Mouse (Mus musculus): ENCODE measurements around the gene Pcyt2. TPM values are rescaled to one million over a fixed set of nuclear protein-coding genes. Genes with fewer than 3 reads are reported as not detected.

The Pcyt2 gene
- polyA plus RNA-seq, 1 experiment = 260 TPM

DNA sequence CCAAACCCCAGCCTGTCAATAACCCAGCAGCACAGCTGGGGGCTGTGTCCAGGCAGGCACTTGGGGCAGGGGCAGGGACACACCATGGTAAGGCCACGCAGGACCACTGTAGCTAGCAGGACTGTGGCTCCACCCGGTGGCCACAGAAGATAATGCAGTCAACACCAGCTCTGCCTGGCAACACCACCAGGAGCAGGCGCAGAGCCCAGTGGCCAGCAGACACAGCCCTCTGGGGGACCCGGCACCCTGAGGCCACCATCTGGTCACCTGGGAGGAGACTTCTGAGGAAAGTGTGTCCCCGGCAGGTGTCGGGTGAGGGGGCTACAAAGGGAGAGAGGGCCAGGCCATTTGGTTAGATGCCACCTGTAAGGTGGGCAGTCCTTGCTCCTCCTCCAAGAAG is 5.0 kb downstream of the Pcyt2 start:
- WGBS = 60% methylated on average over 6 of the region's 6 CpGs

DNA sequence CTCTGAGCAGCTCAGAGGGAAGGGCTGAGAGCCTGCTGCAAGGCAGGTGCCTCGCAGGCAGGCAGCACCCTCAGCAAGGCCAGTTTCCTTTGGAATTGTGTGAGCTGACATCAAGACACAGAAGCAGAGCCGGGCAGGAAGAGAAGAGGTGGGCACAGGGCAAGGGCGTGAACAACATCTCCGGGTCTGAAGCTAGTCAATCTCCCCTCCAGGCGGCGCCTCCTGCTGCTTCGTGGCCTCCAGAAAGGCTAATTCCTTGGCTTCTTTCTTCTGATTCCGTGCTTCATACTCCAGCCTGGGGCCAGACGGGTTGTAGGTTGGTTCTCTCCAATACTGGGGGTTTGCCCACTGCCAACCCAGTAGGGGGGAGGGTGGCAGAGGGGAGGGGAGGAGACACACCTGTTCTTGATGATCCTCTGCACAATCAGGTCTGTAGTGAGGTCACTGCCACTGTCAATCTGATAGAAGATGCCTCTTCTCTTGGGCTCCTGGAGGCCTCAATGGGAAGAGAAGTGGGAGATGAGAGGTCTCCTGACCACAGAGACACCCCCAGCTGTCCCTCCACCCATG is 7.2 kb downstream of the Pcyt2 start:
- no peak overlapping the region for H3K27ac ChIP-seq (ENCODE audit: control insufficient read depth, insufficient read depth, low read length)
- WGBS = 95% methylated on average over 9 of the region's 9 CpGs
- H3K4me3 ChIP-seq (ENCODE audit: control insufficient read depth, insufficient read depth, low read length) = no peak overlapping the region
- TF ChIP-seq POLR2A (IDR thresholded peaks at IDR 0.05; ENCODE audit: control insufficient read depth, extremely low read depth, insufficient read depth, low read length, poor library complexity) = no peak
- TF ChIP-seq CTCF (IDR thresholded peaks at IDR 0.05; ENCODE audit: borderline replicate concordance, control insufficient read depth, extremely low read depth, insufficient read depth, low read length, poor library complexity) = no peak
- no peaks in the 10 kb centered on the region for H3K4me1 ChIP-seq (replicated peaks; ENCODE audit: control insufficient read depth, insufficient read depth, low read length)
- DNase-seq = no peak
- H3K27me3 ChIP-seq (ENCODE audit: control insufficient read depth, insufficient read depth, low read length) = no peaks in the 10 kb centered on the region
- 0 out of 2 replicates have a peak, but pooled peaks cover 4% of the 10 kb centered on the region for H3K36me3 ChIP-seq (ENCODE audit: control insufficient read depth, insufficient read depth, low read length)

More for the DNA sequence above, 5.0 kb downstream of the Pcyt2 start:
- Histone ChIP-seq H3K4me3 (ENCODE audit: control insufficient read depth, insufficient read depth, low read length) (no peak overlapping the region), H3K4me1 (replicated peaks; ENCODE audit: control insufficient read depth, insufficient read depth, low read length) (peaks cover 8% of the 10 kb centered on the region), H3K27ac (ENCODE audit: control insufficient read depth, insufficient read depth, low read length) (no peak overlapping the region), H3K36me3 (ENCODE audit: control insufficient read depth, insufficient read depth, low read length) (0 out of 2 replicates have a peak, but pooled peaks cover 4% of the 10 kb centered on the region), H3K27me3 (ENCODE audit: control insufficient read depth, insufficient read depth, low read length) (no peaks in the 10 kb centered on the region)
- peak; percentile 80 for DNase-seq
- TF ChIP-seq POLR2A (IDR thresholded peaks at IDR 0.05; ENCODE audit: control insufficient read depth, extremely low read depth, insufficient read depth, low read length, poor library complexity) = no peak
- peak; percentile 93 for TF ChIP-seq CTCF (IDR thresholded peaks at IDR 0.05; ENCODE audit: borderline replicate concordance, control insufficient read depth, extremely low read depth, insufficient read depth, low read length, poor library complexity)

DNA sequence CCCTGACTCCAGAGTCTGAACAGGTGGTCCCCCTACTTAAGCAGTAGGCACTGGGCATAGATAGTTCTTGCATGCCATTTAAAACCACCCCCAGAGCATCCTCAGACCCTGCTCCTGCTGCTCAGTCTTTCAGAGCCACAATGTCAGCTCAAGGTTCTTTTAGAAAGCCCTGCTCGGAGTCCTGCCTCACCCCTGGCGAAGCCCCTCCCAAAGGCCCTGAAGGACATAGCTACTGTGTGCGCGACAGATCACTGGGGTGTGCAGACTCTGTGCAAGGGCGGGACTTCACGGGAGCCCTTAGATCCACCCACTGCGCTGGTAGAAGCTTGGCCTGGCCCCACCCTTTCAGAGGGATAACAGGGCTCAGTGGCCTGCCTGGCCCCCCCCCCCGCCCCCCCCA is 8.5 kb downstream of the Pcyt2 start:
- Histone ChIP-seq H3K27ac (ENCODE audit: control insufficient read depth, insufficient read depth, low read length) (no peak overlapping the region), H3K27me3 (ENCODE audit: control insufficient read depth, insufficient read depth, low read length) (no peaks in the 10 kb centered on the region), H3K4me3 (ENCODE audit: control insufficient read depth, insufficient read depth, low read length) (no peak overlapping the region), H3K4me1 (replicated peaks; ENCODE audit: control insufficient read depth, insufficient read depth, low read length) (no peaks in the 10 kb centered on the region), H3K36me3 (ENCODE audit: control insufficient read depth, insufficient read depth, low read length) (peaks cover 5% of the 10 kb centered on the region; the same call in 1 of the 2 replicates)
- no peak for DNase-seq
- no peak for TF ChIP-seq POLR2A (IDR thresholded peaks at IDR 0.05; ENCODE audit: control insufficient read depth, extremely low read depth, insufficient read depth, low read length, poor library complexity)
- TF ChIP-seq CTCF (IDR thresholded peaks at IDR 0.05; ENCODE audit: borderline replicate concordance, control insufficient read depth, extremely low read depth, insufficient read depth, low read length, poor library complexity) = no peak
- 86% methylated on average over 8 of the region's 8 CpGs for WGBS

DNA sequence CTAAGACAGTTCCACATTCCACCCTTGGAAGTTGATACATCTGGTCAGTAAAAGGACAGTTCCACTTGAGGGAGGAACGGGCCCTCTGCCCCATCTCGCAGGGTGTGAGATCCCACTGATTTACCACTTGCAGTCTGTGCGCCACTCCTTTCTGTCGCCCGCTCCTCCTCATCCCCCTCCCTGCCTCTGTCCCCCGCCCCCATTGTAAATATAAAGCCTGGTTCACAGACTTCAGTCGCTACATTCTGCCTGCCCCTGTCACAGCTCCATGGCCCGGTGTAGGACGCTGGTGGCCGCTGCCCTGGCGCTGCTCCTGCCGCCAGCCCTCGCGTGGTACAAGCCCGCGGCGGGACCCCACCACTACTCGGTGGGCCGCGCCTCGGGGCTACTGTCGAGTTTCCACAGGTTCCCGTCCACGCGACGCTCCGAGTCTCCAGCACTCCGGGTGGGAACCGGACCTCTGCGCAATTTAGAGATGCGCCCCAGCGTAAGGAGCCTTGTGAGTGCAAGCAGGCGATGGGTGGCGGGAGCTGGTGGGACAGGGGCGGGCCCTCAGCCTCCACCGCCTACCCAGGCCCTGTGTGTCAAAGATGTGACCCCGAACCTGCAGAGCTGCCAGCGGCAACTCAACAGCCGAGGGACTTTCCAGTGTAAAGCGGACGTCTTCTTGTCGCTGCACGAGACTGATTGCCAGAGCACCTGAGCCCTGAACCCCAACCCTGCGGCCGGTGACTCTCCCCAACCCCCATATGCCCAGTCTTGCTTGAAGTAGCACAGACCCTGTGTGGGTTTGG is 9.3 kb downstream of the Pcyt2 start, which contains the start of gene Npb:
Gene Npb (plus strand): TSS at position 237 of the 794 bp plus-strand sequence.
- no peaks in the 10 kb centered on the region for H3K27me3 ChIP-seq (ENCODE audit: control insufficient read depth, insufficient read depth, low read length)
- no peak within 1 kb of the TSS for H3K4me3 ChIP-seq (ENCODE audit: control insufficient read depth, insufficient read depth, low read length)
- H3K27ac ChIP-seq (ENCODE audit: control insufficient read depth, insufficient read depth, low read length) = no peak within 1 kb of the TSS
- H3K4me1 ChIP-seq (replicated peaks; ENCODE audit: control insufficient read depth, insufficient read depth, low read length) = no peaks in the 10 kb centered on the region
- peaks cover 14% of the 10 kb centered on the region for H3K36me3 ChIP-seq (ENCODE audit: control insufficient read depth, insufficient read depth, low read length)
- no peak for DNase-seq
- WGBS = 54% methylated on average over 45 of the region's 45 CpGs
- no peak for TF ChIP-seq POLR2A (IDR thresholded peaks at IDR 0.05; ENCODE audit: control insufficient read depth, extremely low read depth, insufficient read depth, low read length, poor library complexity)
- TF ChIP-seq CTCF (IDR thresholded peaks at IDR 0.05; ENCODE audit: borderline replicate concordance, control insufficient read depth, extremely low read depth, insufficient read depth, low read length, poor library complexity) = 0 out of 2 replicates have a peak, but pooled peaks have one; percentile 18

DNA sequence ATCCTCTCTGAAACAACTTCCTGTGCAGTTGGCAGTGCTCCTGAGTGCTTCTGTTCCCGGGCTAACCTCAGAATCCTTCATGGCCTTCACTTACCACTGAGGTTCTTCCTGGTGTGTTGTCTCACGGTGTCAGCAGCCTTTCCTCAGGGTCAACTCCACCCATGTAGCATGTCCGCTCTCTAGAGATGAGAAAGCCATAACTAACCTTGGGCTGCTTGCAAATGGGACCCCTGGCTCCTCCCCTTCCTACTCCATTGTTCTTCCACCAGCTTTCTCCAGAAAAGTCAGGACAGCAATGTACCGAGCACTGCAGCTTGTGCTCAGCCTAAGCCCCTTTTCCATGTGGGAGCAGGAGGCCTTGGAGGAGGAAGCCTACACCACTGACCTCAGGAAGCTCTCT is 11.0 kb downstream of the Pcyt2 start:
- no peaks in the 10 kb centered on the region for H3K27me3 ChIP-seq (ENCODE audit: control insufficient read depth, insufficient read depth, low read length)
- no peaks in the 10 kb centered on the region for H3K4me1 ChIP-seq (replicated peaks; ENCODE audit: control insufficient read depth, insufficient read depth, low read length)
- DNase-seq = no peak
- H3K4me3 ChIP-seq (ENCODE audit: control insufficient read depth, insufficient read depth, low read length) = no peak overlapping the region
- no peak overlapping the region for H3K27ac ChIP-seq (ENCODE audit: control insufficient read depth, insufficient read depth, low read length)
- 94% methylated on average over 4 of the region's 4 CpGs for WGBS
- TF ChIP-seq CTCF (IDR thresholded peaks at IDR 0.05; ENCODE audit: borderline replicate concordance, control insufficient read depth, extremely low read depth, insufficient read depth, low read length, poor library complexity) (no peak), POLR2A (IDR thresholded peaks at IDR 0.05; ENCODE audit: control insufficient read depth, extremely low read depth, insufficient read depth, low read length, poor library complexity) (no peak)
- H3K36me3 ChIP-seq (ENCODE audit: control insufficient read depth, insufficient read depth, low read length) = peaks cover 15% of the 10 kb centered on the region

DNA sequence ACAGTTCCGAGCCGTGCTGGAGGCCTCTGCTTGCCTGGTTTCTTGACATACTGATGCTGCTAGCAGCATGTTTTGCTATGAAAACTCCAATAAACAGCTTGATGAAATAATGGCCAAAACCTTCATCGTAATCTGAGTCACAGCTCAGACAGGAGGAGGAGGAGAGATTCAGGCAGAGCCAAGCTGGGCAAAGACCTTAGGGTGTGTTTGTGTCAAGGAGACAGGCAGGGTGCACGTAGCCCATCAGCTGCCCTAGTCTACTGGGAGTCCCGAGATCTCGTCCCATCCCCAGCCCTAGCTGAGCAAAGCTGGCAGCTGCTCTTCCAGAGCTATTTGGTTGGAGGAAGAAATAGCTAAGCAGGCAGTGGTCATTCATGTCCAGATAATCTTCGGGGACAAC is 12.1 kb downstream of the Pcyt2 start:
- H3K4me3 ChIP-seq (ENCODE audit: control insufficient read depth, insufficient read depth, low read length) = no peak overlapping the region
- H3K27me3 ChIP-seq (ENCODE audit: control insufficient read depth, insufficient read depth, low read length) = no peaks in the 10 kb centered on the region
- H3K27ac ChIP-seq (ENCODE audit: control insufficient read depth, insufficient read depth, low read length) = no peak overlapping the region
- 96% methylated on average over 7 of the region's 7 CpGs for WGBS
- peaks cover 15% of the 10 kb centered on the region for H3K36me3 ChIP-seq (ENCODE audit: control insufficient read depth, insufficient read depth, low read length)
- peaks cover 2% of the 10 kb centered on the region; the same call in 1 of the 2 replicates for H3K4me1 ChIP-seq (replicated peaks; ENCODE audit: control insufficient read depth, insufficient read depth, low read length)
- no peak for TF ChIP-seq POLR2A (IDR thresholded peaks at IDR 0.05; ENCODE audit: control insufficient read depth, extremely low read depth, insufficient read depth, low read length, poor library complexity)
- no peak for TF ChIP-seq CTCF (IDR thresholded peaks at IDR 0.05; ENCODE audit: borderline replicate concordance, control insufficient read depth, extremely low read depth, insufficient read depth, low read length, poor library complexity)
- no peak for DNase-seq
